Mouse (Mus musculus): ENCODE data around the gene Ubxn1. TPM values are rescaled to one million over a fixed set of nuclear protein-coding genes. Genes with fewer than 3 reads are reported as not detected.
"Not testable (repeated sequence)": the region's sequence is repeated elsewhere in the genome, so short reads cannot be mapped to it uniquely, and the experiment has no call there.

Gene Ubxn1
- total RNA-seq, 1 experiment = 220 TPM

DNA sequence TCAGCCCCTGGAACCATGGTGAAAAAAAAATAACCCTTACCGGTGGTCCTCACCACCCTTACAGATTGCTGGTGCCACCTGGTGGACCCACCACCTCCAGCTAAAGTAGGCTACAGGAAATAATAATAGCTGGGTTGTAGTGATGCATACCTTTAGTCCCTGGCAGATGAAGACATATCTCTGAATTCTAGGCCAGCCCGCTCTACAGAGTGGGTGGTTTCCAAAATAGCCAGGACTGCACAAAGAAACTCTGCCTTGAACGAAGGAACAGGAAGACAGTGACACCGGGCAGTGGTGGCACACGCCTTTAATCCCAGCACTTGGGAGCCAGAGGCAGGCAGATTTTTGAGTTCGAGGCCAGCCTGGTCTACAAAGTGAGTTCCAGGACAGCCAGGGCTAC lies 7.0 kb upstream of the Ubxn1 start:
- Histone ChIP-seq H3K9me3 (ENCODE audit: control insufficient read depth, insufficient read depth, low read depth, low read length) (no peaks in the 10 kb centered on the region), H3K27ac (ENCODE audit: insufficient read depth, low read depth, low read length, poor library complexity, severe bottlenecking) (no peak overlapping the region), H3K4me3 (ENCODE audit: insufficient read depth in 1 of 2, low read depth in 1 of 2, low read length in 2 of 2, poor library complexity in 1 of 2, severe bottlenecking in 1 of 2) (no peak overlapping the region), H3K36me3 (ENCODE audit: control insufficient read depth, insufficient read depth, low read length, poor library complexity, severe bottlenecking) (no peaks in the 10 kb centered on the region), H3K9ac (ENCODE audit: insufficient read depth, low read depth, low read length, poor library complexity, severe bottlenecking) (no peak overlapping the region), H3K4me1 (ENCODE audit: control insufficient read depth in 2 of 2, insufficient read depth in 2 of 2, low read length in 2 of 2, poor library complexity in 1 of 2) (no peaks in the 10 kb centered on the region)
- TF ChIP-seq HCFC1 (IDR thresholded peaks at IDR 0.05; ENCODE audit: borderline replicate concordance, insufficient read depth, low read length) (no peak), ZC3H11A (IDR thresholded peaks at IDR 0.05; ENCODE audit: borderline replicate concordance, low read depth, low read length) (no peak), CHD2 (IDR thresholded peaks at IDR 0.05; ENCODE audit: low read depth, low read length) (no peak), MAFK (IDR thresholded peaks at IDR 0.05; ENCODE audit: insufficient read depth, low read depth, low read length) (no peak), ZNF384 (IDR thresholded peaks at IDR 0.05; ENCODE audit: low read depth, low read length) (no peak)
- no peak for DNase-seq (ENCODE audit: low read depth, low spot score)
- in situ Hi-C loops (cut with MboI; ENCODE audit: low sequenced_read_pairs in 2 of 2, unreplicated experiment in 2 of 2) = loop anchor here in 1 of 2 experiments (25.0 kb wide), 1 partner anchor 223 kb away; the partner anchor contains the start of gene Scgb1a1

DNA sequence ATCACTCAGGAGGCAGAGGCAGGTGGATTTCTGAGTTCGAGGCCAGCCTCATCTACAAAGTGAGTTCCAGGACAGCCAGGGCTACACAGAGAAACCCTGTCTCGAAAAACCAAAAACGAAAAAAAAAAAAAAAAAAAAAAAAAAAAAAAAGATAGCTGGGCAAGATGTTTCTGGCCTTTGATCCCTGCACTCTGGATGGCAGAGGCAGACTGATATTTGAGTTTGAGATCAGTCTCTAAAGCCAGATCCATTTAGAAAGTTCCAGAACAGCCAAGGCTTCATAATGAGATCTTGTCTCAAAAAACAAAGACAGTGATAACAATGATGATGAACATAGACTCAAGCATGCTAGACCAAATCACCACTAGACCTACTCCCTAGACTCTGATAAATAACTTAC lies 915 bp upstream of the Ubxn1 start:
- H3K4me1 ChIP-seq (ENCODE audit: control insufficient read depth in 2 of 2, insufficient read depth in 2 of 2, low read length in 2 of 2, poor library complexity in 1 of 2); H3K27ac ChIP-seq (ENCODE audit: insufficient read depth, low read depth, low read length, poor library complexity, severe bottlenecking); DNase-seq (ENCODE audit: low read depth, low spot score); H3K9me3 ChIP-seq (ENCODE audit: control insufficient read depth, insufficient read depth, low read depth, low read length); H3K9ac ChIP-seq (ENCODE audit: insufficient read depth, low read depth, low read length, poor library complexity, severe bottlenecking): not testable (repeated sequence)
- TF ChIP-seq ZNF384 (IDR thresholded peaks at IDR 0.05; ENCODE audit: low read depth, low read length) = peak; percentile 80
- in situ Hi-C loops (cut with MboI; ENCODE audit: low sequenced_read_pairs in 2 of 2, unreplicated experiment in 2 of 2) = loop anchor here in 1 of 2 experiments (25.0 kb wide), 1 partner anchor 217 kb away; the partner anchor contains the start of gene Scgb1a1
- Histone ChIP-seq H3K36me3 (ENCODE audit: control insufficient read depth, insufficient read depth, low read length, poor library complexity, severe bottlenecking) (peaks cover 22% of the 10 kb centered on the region), H3K4me3 (ENCODE audit: insufficient read depth in 1 of 2, low read depth in 1 of 2, low read length in 2 of 2, poor library complexity in 1 of 2, severe bottlenecking in 1 of 2) (peak overlapping the region in 1 of 2 experiments; percentile 91; a peak in 1 of 4 replicates)

GRCm38 (mm10) chr19:8870838-8871237 lies 458 bp upstream of the Ubxn1 start:
- H3K9ac ChIP-seq (ENCODE audit: insufficient read depth, low read depth, low read length, poor library complexity, severe bottlenecking) = peak overlapping the region; percentile 77
- in situ Hi-C loops (cut with MboI; ENCODE audit: low sequenced_read_pairs in 2 of 2, unreplicated experiment in 2 of 2) = loop anchor here in 1 of 2 experiments (25.0 kb wide), 1 partner anchor 216 kb away; the partner anchor contains the start of gene Scgb1a1
- DNase-seq (ENCODE audit: low read depth, low spot score) = no peak
- H3K9me3 ChIP-seq (ENCODE audit: control insufficient read depth, insufficient read depth, low read depth, low read length) = no peaks in the 10 kb centered on the region
- TF ChIP-seq CHD2 (IDR thresholded peaks at IDR 0.05; ENCODE audit: low read depth, low read length) = no peak
- TF ChIP-seq ZNF384 (IDR thresholded peaks at IDR 0.05; ENCODE audit: low read depth, low read length) = no peak
- TF ChIP-seq ZC3H11A (IDR thresholded peaks at IDR 0.05; ENCODE audit: borderline replicate concordance, low read depth, low read length) = no peak
- TF ChIP-seq HCFC1 (IDR thresholded peaks at IDR 0.05; ENCODE audit: borderline replicate concordance, insufficient read depth, low read length) = no peak
- no peak for TF ChIP-seq MAFK (IDR thresholded peaks at IDR 0.05; ENCODE audit: insufficient read depth, low read depth, low read length)
- H3K4me3 ChIP-seq (ENCODE audit: insufficient read depth in 1 of 2, low read depth in 1 of 2, low read length in 2 of 2, poor library complexity in 1 of 2, severe bottlenecking in 1 of 2) = peak overlapping the region; percentile 44 to 91
- no peaks in the 10 kb centered on the region; a peak in 2 of 4 replicates for H3K4me1 ChIP-seq (ENCODE audit: control insufficient read depth in 2 of 2, insufficient read depth in 2 of 2, low read length in 2 of 2, poor library complexity in 1 of 2)
- H3K27ac ChIP-seq (ENCODE audit: insufficient read depth, low read depth, low read length, poor library complexity, severe bottlenecking) = peak overlapping the region; percentile 88
- H3K36me3 ChIP-seq (ENCODE audit: control insufficient read depth, insufficient read depth, low read length, poor library complexity, severe bottlenecking) = peaks cover 25% of the 10 kb centered on the region

- DNase-seq (ENCODE audit: low read depth, low spot score) = no peak
- Histone ChIP-seq H3K4me3 (ENCODE audit: insufficient read depth in 1 of 2, low read depth in 1 of 2, low read length in 2 of 2, poor library complexity in 1 of 2, severe bottlenecking in 1 of 2) (peak overlapping the region; percentile 91 to 95), H3K9me3 (ENCODE audit: control insufficient read depth, insufficient read depth, low read depth, low read length) (no peaks in the 10 kb centered on the region), H3K36me3 (ENCODE audit: control insufficient read depth, insufficient read depth, low read length, poor library complexity, severe bottlenecking) (peaks cover 25% of the 10 kb centered on the region), H3K9ac (ENCODE audit: insufficient read depth, low read depth, low read length, poor library complexity, severe bottlenecking) (peak overlapping the region; percentile 98), H3K4me1 (ENCODE audit: control insufficient read depth in 2 of 2, insufficient read depth in 2 of 2, low read length in 2 of 2, poor library complexity in 1 of 2) (no peaks in the 10 kb centered on the region; a peak in 2 of 4 replicates), H3K27ac (ENCODE audit: insufficient read depth, low read depth, low read length, poor library complexity, severe bottlenecking) (peak overlapping the region; percentile 76)
- TF ChIP-seq HCFC1 (IDR thresholded peaks at IDR 0.05; ENCODE audit: borderline replicate concordance, insufficient read depth, low read length) (no peak), CHD2 (IDR thresholded peaks at IDR 0.05; ENCODE audit: low read depth, low read length) (no peak), MAFK (IDR thresholded peaks at IDR 0.05; ENCODE audit: insufficient read depth, low read depth, low read length) (no peak), ZNF384 (IDR thresholded peaks at IDR 0.05; ENCODE audit: low read depth, low read length) (no peak), ZC3H11A (IDR thresholded peaks at IDR 0.05; ENCODE audit: borderline replicate concordance, low read depth, low read length) (no peak)
- in situ Hi-C loops (cut with MboI; ENCODE audit: low sequenced_read_pairs in 2 of 2, unreplicated experiment in 2 of 2) = loop anchor here in 1 of 2 experiments (25.0 kb wide), 1 partner anchor 215 kb away; the partner anchor contains the start of gene Scgb1a1
These were observed 1.1 kb downstream of the Ubxn1 start for GRCm38 (mm10) chr19:8872266-8872840.

Data from ES-E14 (cell line).